8 mouse cellular contexts compared by ENCODE assay signal in genomic region chr11:51915656-51916032, GRCm38 (mm10). TPM values are rescaled to one million over a fixed set of nuclear protein-coding genes. Genes with fewer than 3 reads are reported as not detected.
A peak's percentile ranks its signal among the peaks of the same experiment; 100 is the strongest.
DNase-seq lines count a peak whose midpoint lies in the region; ATAC-seq and TF ChIP-seq lines count a peak whose summit lies in the region.

No protein-coding gene starts in this region.

- H3K4me2 ChIP-seq in CH12.LX (ENCODE audit: insufficient read depth, low read depth, poor library complexity, severe bottlenecking) = peak overlapping the region; percentile 17; the same call in 1 of the 2 replicates

- H3K4me3 ChIP-seq in gastrocnemius, adult 2 months = peak overlapping the region; percentile 70
- H3K4me3 ChIP-seq in CH12.LX (replicated peaks in 1 of 3; ENCODE audit: low read depth in 2 of 3, low read length in 2 of 3, poor library complexity in 1 of 3) = no peak overlapping the region
- H3K4me3 ChIP-seq in megakaryocyte, embryonic 14.5 days (replicated peaks) = peak overlapping the region; percentile 88
- H3K4me3 ChIP-seq in thymus, adult 2 months (ENCODE audit: control insufficient read depth, insufficient read depth, low read length) = no peak overlapping the region

- peaks cover 4% of the 10 kb centered on the region for H3K27me3 ChIP-seq in CH12.LX (replicated peaks)
- no peaks in the 10 kb centered on the region for H3K27me3 ChIP-seq in megakaryocyte, embryonic 14.5 days (replicated peaks)
- H3K27me3 ChIP-seq in thymus, adult 2 months (ENCODE audit: control insufficient read depth, insufficient read depth, low read length) = no peaks in the 10 kb centered on the region

- TF ChIP-seq POLR2A in CH12.LX (IDR thresholded peaks at IDR 0.05; ENCODE audit: low read depth, low read length) = no peak
- TF ChIP-seq POLR2A in thymus, adult 2 months (IDR thresholded peaks at IDR 0.05; ENCODE audit: control insufficient read depth, extremely low read depth, insufficient read depth, low read length, poor library complexity) = no peak

- TF ChIP-seq CTCF in gastrocnemius, adult 2 months (IDR thresholded peaks at IDR 0.05) = no peak
- TF ChIP-seq CTCF in CH12.LX (conservative IDR thresholded peaks at IDR 0.05 in 1 of 2, IDR thresholded peaks at IDR 0.05 in 1 of 2; ENCODE audit: low read depth in 2 of 2, low read length in 2 of 2) = no peak
- no peak for TF ChIP-seq CTCF in thymus, adult 2 months (IDR thresholded peaks at IDR 0.05; ENCODE audit: borderline replicate concordance, control insufficient read depth, extremely low read depth, insufficient read depth, low read length, poor library complexity)

- intact Hi-C loops in gastrocnemius, adult 2 months (cut with DNase I) = loop anchor here (1.0 to 5.0 kb wide), 4 partner anchors 38 to 93 kb away; partner anchors contain the start of gene Cdkn2aipnl

- ATAC-seq in hematopoietic stem cell, adult 5-6 weeks (replicated peaks in 1 of 2; ENCODE audit: insufficient read depth in 1 of 2, low FRiP score in 2 of 2, low TSS enrichment in 1 of 2, low read depth in 1 of 2, poor library complexity in 2 of 2, severe bottlenecking in 2 of 2) = peak; percentile 48 to 72

- dilution Hi-C loops in CH12.LX (cut with MboI; ENCODE audit: extremely low pct_ligation_motif_present, extremely low pct_unique_long_range_greater_than_20kb, low sequenced_read_pairs) = no loop called here

- no peaks in the 10 kb centered on the region for H3K79me2 ChIP-seq in CH12.LX (replicated peaks; ENCODE audit: control insufficient read depth, extremely low read depth, insufficient read depth, poor library complexity, severe bottlenecking)

- H3K9ac ChIP-seq in CH12.LX (ENCODE audit: insufficient read depth, low read depth) = peak overlapping the region; percentile 44; the same call in 1 of the 2 replicates

- peaks cover 25 to 36% of the 10 kb centered on the region in 2 experiments for H3K4me1 ChIP-seq in CH12.LX (ENCODE audit: control insufficient read depth in 1 of 2, insufficient read depth in 2 of 2)
- H3K4me1 ChIP-seq in megakaryocyte, embryonic 14.5 days = peaks cover 65% of the 10 kb centered on the region
- H3K4me1 ChIP-seq in thymus, adult 2 months (replicated peaks; ENCODE audit: control insufficient read depth, insufficient read depth, low read length) = peaks cover 26% of the 10 kb centered on the region

- DNase-seq in gastrocnemius, adult 2 months = no peak
- no peak for DNase-seq in gastrocnemius, postnatal 10 days
- no peak for DNase-seq in CH12.LX (ENCODE audit: extremely low read depth)
- DNase-seq in retina, embryonic 14.5 days (ENCODE audit: low spot score) = no peak
- no peak for DNase-seq in thymus, adult 2 months
- DNase-seq in cerebellum, adult 8-10 months = no peak

- peaks cover 10% of the 10 kb centered on the region for H3K9me3 ChIP-seq in CH12.LX (replicated peaks; ENCODE audit: low read length)
- peaks cover 5% of the 10 kb centered on the region; the same call in 1 of the 2 replicates for H3K9me3 ChIP-seq in megakaryocyte, embryonic 14.5 days

- H3K27ac ChIP-seq in gastrocnemius, adult 2 months = peak overlapping the region; percentile 99
- H3K27ac ChIP-seq in CH12.LX (ENCODE audit: insufficient read depth, low read depth) = no peak overlapping the region
- H3K27ac ChIP-seq in thymus, adult 2 months (ENCODE audit: control insufficient read depth, insufficient read depth, low read length) = no peak overlapping the region

- 19% methylated on average over 8 of the region's 8 CpGs for WGBS in thymus, adult 2 months

- H3K36me3 ChIP-seq in CH12.LX (replicated peaks in 1 of 2; ENCODE audit: control insufficient read depth in 1 of 2, insufficient read depth in 1 of 2, low read length in 1 of 2) = no peaks in the 10 kb centered on the region
- peaks cover 4% of the 10 kb centered on the region for H3K36me3 ChIP-seq in megakaryocyte, embryonic 14.5 days (replicated peaks; ENCODE audit: low read length)
- H3K36me3 ChIP-seq in thymus, adult 2 months (ENCODE audit: control insufficient read depth, insufficient read depth, low read length) = no peaks in the 10 kb centered on the region

- in situ Hi-C loops in CH12.LX (cut with MboI; ENCODE audit: low pct_ligation_motif_present, low pct_unique_long_range_greater_than_20kb, low sequenced_read_pairs) = no loop called here

- no peak for TF ChIP-seq EP300 in CH12.LX (IDR thresholded peaks at IDR 0.05; ENCODE audit: low read length)

- TF ChIP-seq RAD21 in CH12.LX (IDR thresholded peaks at IDR 0.05; ENCODE audit: low read depth, low read length) = no peak

TF ChIP-seq in CH12.LX, 34 proteins besides CTCF, POLR2A, EP300 and RAD21:
- TF ChIP-seq USF2 (conservative IDR thresholded peaks at IDR 0.05; ENCODE audit: low read depth, low read length) (no peak), TCF12 (IDR thresholded peaks at IDR 0.05; ENCODE audit: low read depth, low read length) (no peak), RCOR1 (conservative IDR thresholded peaks at IDR 0.05; ENCODE audit: low read depth, low read length) (no peak), TBP (conservative IDR thresholded peaks at IDR 0.05; ENCODE audit: low read depth, low read length) (no peak), ETS1 (conservative IDR thresholded peaks at IDR 0.05; ENCODE audit: low read depth, low read length) (no peak), HCFC1 (IDR thresholded peaks at IDR 0.05; ENCODE audit: low read depth, low read length) (no peak), POLR2AphosphoS2 (IDR thresholded peaks at IDR 0.05; ENCODE audit: low read depth, low read length) (no peak), NRF1 (IDR thresholded peaks at IDR 0.05; ENCODE audit: low read depth, low read length) (no peak), MXI1 (IDR thresholded peaks at IDR 0.05; ENCODE audit: low read depth, low read length) (no peak), USF1 (IDR thresholded peaks at IDR 0.05; ENCODE audit: low read depth, low read length) (no peak), MAX (IDR thresholded peaks at IDR 0.05; ENCODE audit: low read length) (no peak), ZNF384 (IDR thresholded peaks at IDR 0.05; ENCODE audit: low read depth, low read length) (no peak), CHD1 (IDR thresholded peaks at IDR 0.05; ENCODE audit: low read depth, low read length) (no peak), ZC3H11A (IDR thresholded peaks at IDR 0.05; ENCODE audit: low read depth, low read length) (no peak), SIN3A (IDR thresholded peaks at IDR 0.05; ENCODE audit: low read length) (no peak), E2F4 (IDR thresholded peaks at IDR 0.05; ENCODE audit: insufficient replicate concordance, low read depth, low read length) (no peak), KAT2A (IDR thresholded peaks at IDR 0.05; ENCODE audit: insufficient replicate concordance, low read length) (no peak), ZKSCAN1 (IDR thresholded peaks at IDR 0.05; ENCODE audit: borderline replicate concordance, low read depth, low read length) (no peak), NELFE (IDR thresholded peaks at IDR 0.05; ENCODE audit: low read depth, low read length) (no peak)

RNA-seq across cellular contexts. Expression of gene Cdkn2aipnl, which starts 51.8 kb away (rescaled TPM):
- 10 to 100 TPM; 16.9 to 30.0 TPM for total RNA-seq in gastrocnemius, adult 2 months (2021)
- 10 to 100 TPM; 15.7 to 18.4 TPM for total RNA-seq in gastrocnemius, postnatal 10 days (2021)
- 170 and 172 TPM in 2 replicates for total RNA-seq in CH12.LX (2012; rRNA removed)
- 256 and 271 TPM in 2 replicates for total RNA-seq in CH12.LX (2014; rRNA removed)
- polyA plus RNA-seq in CH12.LX (2012; ENCODE audit: insufficient read length, low read depth) = 200 and 219 TPM in 2 replicates
- total RNA-seq in hematopoietic stem cell, adult 5-6 weeks (2017) = 47.6 and 63.6 TPM in 2 replicates
- polyA plus RNA-seq in megakaryocyte, embryonic 14.5 days (2012; ENCODE audit: insufficient read depth, low replicate concordance) = 17.5 and 17.7 TPM in 2 replicates
- polyA plus RNA-seq in thymus, adult 2 months (2012; rRNA removed) = 89.3 and 92.4 TPM in 2 replicates

RNA-seq across cellular contexts. Expression of gene Jade2, which starts 58.2 kb away (rescaled TPM):
- 1 to 10 TPM; 7.8 to 7.9 TPM for total RNA-seq in gastrocnemius, adult 2 months (2021)
- 1 to 10 TPM; 2.3 to 2.6 TPM for total RNA-seq in gastrocnemius, postnatal 10 days (2021)
- total RNA-seq in CH12.LX (2012; rRNA removed) (51.4 and 58.2 TPM in 2 replicates), CH12.LX (2014; rRNA removed) (21.9 and 25.6 TPM in 2 replicates)
- 50.3 and 60.1 TPM in 2 replicates for polyA plus RNA-seq in CH12.LX (2012; ENCODE audit: insufficient read length, low read depth)
- 16.3 and 17.0 TPM in 2 replicates for total RNA-seq in hematopoietic stem cell, adult 5-6 weeks (2017)
- polyA plus RNA-seq in megakaryocyte, embryonic 14.5 days (2012; ENCODE audit: insufficient read depth, low replicate concordance) = 0.26 and 3.6 TPM in 2 replicates
- 45.1 and 56.5 TPM in 2 replicates for polyA plus RNA-seq in thymus, adult 2 months (2012; rRNA removed)

Comparison
In these comparisons a context has a peak if more than half of its experiments do, and no peak if none do; other contexts are left out.
1. H3K4me3 ChIP-seq: peak in gastrocnemius, adult 2 months (single experiment) and megakaryocyte, embryonic 14.5 days (single experiment); none in CH12.LX (0 of 3) and thymus, adult 2 months (single experiment).